Mouse (Mus musculus) small intestine, adult 2 months (tissue): ENCODE measurements at regions not wholly inside any gene's neighbourhood (a gene's known extent, or its start where the extent isn't known, plus 50 kb on each side); places are given as distances from the start of the nearest gene placed in this dataset.

Experiments
- CTCF ChIP-seq: fragments of 200-500 bp; IDR thresholded peaks from 2 replicates; pipeline ENCODE4 v1.5.1; 2012; ENCODE audit warnings: low read depth, mild to moderate bottlenecking, control low read depth, inconsistent platforms, low read length, moderate library complexity, mixed read lengths; ENCODE audit not compliant: insufficient replicate concordance, insufficient read length; ENCODE audit errors: extremely low read depth
- POLR2A ChIP-seq: fragments of 200-500 bp; IDR thresholded peaks from 2 replicates; pipeline ENCODE4 v1.6.1; 2012; ENCODE audit warnings: low read depth, mild to moderate bottlenecking, control low read depth, inconsistent platforms, low read length, moderate library complexity

DNA sequence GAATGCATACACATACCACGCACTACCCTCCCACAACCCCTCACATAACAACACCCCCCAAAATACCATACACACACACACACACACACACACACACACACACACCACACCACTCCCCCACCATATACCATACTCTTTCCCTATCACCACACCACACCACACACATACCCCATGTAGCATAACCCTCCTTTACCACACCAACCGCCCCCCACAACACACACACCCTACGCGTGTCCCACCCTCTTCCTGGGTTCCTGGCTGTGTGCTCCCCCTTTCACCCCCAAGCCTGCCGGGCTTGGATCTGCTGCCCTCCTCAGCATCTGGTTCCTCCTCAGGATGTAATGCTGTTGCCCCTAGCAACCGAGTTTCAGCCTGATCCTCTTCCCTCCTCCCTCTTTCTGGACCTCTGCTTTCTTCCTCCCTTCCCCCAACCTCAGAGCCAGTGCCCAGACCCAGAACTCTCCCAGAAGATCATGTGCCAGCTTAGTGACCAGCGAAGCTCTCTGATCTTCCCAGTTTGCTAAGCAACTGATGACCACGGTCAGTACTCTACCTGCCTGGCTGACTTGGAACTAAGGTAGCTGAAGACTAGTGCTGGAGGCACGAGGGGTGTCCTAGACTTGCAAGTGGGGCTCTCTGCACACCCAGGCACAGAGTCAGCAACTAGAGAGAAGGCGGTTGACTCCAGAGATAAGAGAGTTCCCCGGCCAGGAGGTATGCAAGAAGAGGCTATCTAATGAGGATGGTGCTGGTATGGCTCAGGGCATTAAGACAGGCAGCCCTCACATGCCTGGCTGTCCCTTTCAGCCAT is 133.2 kb downstream of the Hmg20a start:
- TF ChIP-seq CTCF (no peak), POLR2A (no peak)
